Mouse (Mus musculus): ENCODE results near the gene Rala. TPM values are rescaled to one million over a fixed set of nuclear protein-coding genes. Genes with fewer than 3 reads are reported as not detected.

Rala gene
- polyA plus RNA-seq, 1 experiment from 2014 or later: 137 TPM

- ATAC-seq (ENCODE audit: low FRiP score): no peak
- Histone ChIP-seq H3K4me2 (no peak overlapping the region), H3K4me3 (ENCODE audit: low read depth, low read length) (no peak overlapping the region), H3K27me3 (ENCODE audit: control insufficient read depth, insufficient read depth, low read length) (no peaks in the 10 kb centered on the region), H3K27ac (ENCODE audit: low read depth, low read length) (no peak overlapping the region), H3K9me3 (ENCODE audit: control insufficient read depth, low read length) (no peaks in the 10 kb centered on the region), H3K9ac (ENCODE audit: low read length) (no peak overlapping the region), H3K4me1 (ENCODE audit: control insufficient read depth, insufficient read depth, low read length) (no peaks in the 10 kb centered on the region), H3K36me3 (ENCODE audit: control insufficient read depth, insufficient read depth, low read length) (no peaks in the 10 kb centered on the region)
- DNase-seq (ENCODE audit: low spot score, missing footprints): no peak
- WGBS: 78% methylated on average over 3 of the region's 3 CpGs
Measured at GRCm38 (mm10) chr13:17832940-17833339, 111.1 kb downstream of the Rala start.

Other genes with a start within 250 kb of the Rala start
- 59.5 and 60.0 TPM in 2 replicates for gene Mplkip, start 249.0 kb downstream of the Rala start, polyA plus RNA-seq (2014; fragmentation: Nextera tagmentation; extraction: Ambion mirVana)
- 3.0 and 3.3 TPM in 2 replicates for gene Sugct, start 248.7 kb downstream of the Rala start, polyA plus RNA-seq (2014; fragmentation: Nextera tagmentation; extraction: Ambion mirVana)
- gene Cdk13, start 139.1 kb downstream of the Rala start, polyA plus RNA-seq (2014; fragmentation: Nextera tagmentation; extraction: Ambion mirVana): 15.8 and 17.1 TPM in 2 replicates
- gene Yae1d1, start 49.1 kb upstream of the Rala start, polyA plus RNA-seq (2014; fragmentation: Nextera tagmentation; extraction: Ambion mirVana): 93.0 and 95.7 TPM in 2 replicates

All from midbrain, embryonic 11.5 days (tissue).